Mouse (Mus musculus) cortical plate, adult 2 months (tissue): ENCODE measurements around the gene Otop1.

Source experiments
- CTCF ChIP-seq: fragments of 200-500 bp; IDR thresholded peaks from 2 replicates; pipeline ENCODE4 v1.5.1; 2011; ENCODE audit warnings: mild to moderate bottlenecking, control low read depth, low read length; ENCODE audit not compliant: insufficient read depth; ENCODE audit errors: extremely low read depth
- POLR2A ChIP-seq: fragments of 200-500 bp; IDR thresholded peaks from 2 replicates; pipeline ENCODE4 v1.6.1; 2011; ENCODE audit warnings: mild to moderate bottlenecking, low read length, control low read depth; ENCODE audit not compliant: insufficient read depth; ENCODE audit errors: extremely low read depth

DNA sequence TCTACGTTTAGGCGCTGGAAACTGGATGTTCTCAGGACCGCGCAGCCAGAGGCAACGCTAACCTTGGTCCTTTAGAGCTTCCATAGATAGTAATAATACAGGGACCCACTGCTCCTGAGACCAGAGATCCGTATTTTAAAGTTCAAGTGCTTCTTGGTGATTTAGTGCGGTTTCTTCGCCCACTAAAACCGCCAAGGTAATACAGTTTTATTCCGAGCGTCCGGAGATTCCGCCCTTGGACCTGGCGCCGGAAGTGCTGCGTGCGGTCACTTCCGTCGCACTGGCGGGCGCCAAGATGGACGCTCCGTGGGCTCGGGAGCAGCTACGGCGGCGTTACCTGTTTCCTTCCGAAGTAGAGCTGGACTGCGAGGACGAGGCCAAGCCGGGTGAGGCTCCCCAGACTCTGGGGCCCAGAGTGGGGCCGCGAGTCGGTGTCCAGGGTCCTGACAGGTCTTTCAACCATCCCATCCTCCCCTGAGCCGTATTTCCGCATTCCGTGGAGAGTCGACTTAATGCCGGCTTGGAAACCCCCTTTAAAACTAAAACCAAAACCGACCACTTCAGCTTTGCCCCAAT, 15.6 kb upstream of the Otop1 start, which contains the start of gene Tmem128:
- no peak for TF ChIP-seq CTCF
- TF ChIP-seq POLR2A: peak; percentile 76; the same call in 1 of the 2 replicates
